Mouse (Mus musculus) brain, embryonic 18.5 days (tissue): ENCODE measurements around the gene Gm20219.
A peak's percentile ranks its signal among the peaks of the same experiment; 100 is the strongest.

Experiments used
- DNase-seq: peaks from one replicate; pipeline ENCODE4 v3.0.0-alpha.2; 2012; ENCODE audit warnings: low read depth, low spot score

Gene Gm20219

DNA sequence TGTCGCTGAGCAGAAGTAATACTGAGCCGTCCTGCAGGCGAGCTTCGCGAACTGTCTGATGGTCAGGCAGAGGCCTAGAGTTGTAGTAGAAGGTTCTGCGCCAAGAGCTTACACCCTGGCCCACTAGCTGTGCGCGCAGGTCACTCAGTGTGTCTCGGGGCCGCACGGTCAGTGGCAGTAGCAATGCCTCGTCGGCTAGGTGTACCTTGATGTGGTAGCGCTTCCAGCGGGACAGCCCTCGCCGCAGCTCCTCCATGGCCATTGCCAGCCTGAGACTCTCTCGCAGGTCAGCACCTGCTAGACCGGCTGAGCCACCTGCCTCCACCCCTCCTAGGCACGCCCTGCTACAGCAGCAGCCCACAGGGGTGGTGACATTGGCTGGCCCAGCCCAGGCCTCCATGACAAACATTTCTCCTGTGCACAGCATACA is at the start of gene Gm20219:
Gene Gm20219 (minus strand): TSS at position 266 of the 430 bp plus-strand sequence.
- no peak for DNase-seq

DNA sequence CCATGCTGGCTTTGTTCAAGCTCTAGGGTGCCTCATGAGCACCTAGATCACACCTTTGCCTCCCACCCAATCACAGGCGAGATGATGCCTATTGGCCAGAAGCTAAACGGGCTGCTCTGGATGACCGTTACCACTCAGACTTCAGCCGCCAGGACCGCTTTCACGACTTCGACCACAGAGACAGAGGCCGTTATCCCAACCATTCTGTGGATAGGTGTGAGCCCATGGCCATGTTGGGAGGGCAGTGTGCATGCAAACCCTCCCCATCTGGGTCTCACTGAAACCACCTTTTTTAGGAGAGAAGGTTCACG is 49.8 kb upstream of the Gm20219 start:
- DNase-seq, result no peak

DNA sequence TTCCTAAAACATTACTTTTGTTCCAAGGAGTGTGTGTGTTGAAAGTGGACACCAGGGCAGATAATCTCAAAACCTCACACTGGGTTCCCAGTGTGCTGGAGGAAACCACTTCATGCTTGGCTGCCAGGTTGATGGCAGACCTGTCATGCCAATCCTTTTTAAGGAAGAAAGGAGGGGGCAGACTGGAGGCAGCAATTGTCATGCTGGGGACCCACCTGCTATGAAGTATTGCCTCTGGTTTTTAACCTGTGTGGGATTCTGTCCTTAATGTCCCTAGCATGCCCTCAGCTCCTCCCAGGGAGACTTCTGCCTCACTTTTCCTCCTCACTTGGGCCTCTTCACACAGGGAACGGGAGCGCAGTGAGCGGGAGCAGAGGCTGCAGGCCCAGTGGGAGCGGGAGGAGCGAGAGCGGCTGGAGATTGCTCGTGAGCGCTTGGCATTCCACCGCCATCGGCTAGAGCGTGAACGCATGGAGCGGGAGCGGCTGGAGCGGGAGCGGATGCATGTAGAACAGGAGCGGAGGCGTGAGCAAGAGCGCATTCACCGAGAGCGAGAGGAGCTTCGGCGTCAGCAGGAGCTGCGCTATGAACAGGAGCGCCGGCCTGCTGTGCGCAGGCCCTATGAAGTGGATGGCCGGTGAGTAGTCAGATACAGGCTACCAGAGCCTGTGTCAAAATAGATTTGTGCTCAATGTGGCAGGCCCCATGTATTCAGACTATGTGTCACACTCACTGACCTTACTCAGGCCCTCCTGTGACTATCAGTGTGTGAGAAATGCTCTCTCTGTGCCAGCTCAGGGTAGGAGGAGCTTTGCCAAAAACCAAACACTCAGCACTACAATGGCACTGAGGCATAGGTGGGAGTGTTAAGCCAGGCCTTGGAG is 49.2 kb upstream of the Gm20219 start:
- no peak for DNase-seq

DNA sequence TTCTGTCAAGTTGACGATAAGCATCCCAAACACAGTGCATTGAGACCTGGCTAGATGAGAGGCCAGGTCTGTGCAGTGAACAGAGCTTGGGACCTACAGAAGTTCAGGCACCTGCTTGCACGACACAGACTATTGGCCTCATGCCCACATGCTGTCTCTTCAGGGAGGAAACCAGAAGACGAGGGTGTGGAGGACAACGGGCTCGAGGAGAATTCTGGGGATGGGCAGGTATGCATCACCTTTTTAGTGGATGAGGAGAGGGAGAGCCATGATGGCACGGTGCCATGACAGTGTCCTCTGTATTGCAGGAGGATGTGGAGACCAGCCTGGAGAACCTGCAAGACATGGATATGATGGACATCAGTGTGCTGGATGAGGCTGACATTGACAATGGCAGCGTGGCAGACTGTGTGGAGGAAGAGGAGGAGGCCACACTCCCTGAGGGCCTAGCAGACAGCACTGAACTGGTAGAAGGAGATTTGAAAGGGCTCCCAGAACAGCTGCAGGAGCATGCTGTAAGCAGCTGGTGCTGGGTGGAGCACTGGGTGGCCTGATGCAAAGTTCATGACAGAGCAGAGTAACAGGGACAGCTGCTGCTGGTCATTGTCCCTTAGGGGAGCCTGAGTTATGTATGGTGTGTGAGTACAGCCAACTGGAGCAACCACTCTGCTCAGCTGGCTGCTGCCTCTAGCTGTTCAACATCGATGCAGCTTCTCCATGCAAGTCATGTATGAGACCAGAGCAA is 39.5 kb upstream of the Gm20219 start:
- DNase-seq, result no peak

DNA sequence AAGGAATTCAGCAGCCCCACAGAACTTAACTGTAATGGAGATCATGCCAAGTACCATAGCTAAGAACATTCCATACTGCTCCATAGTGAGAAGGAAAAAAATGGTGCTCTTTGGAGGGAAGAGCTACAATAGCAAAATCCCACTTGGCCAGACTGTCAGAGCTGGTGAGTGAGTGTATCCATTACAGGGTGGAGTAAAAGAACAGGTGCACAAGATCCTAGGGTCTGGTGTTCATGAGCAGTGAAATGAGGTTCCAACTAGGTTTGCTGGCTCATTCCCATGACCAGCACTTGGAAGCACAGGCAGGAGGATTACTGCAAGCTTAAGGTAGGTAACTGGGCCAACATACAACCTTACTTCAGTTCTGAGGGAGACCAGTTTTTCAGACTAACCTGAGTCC is 38.4 kb upstream of the Gm20219 start:
- DNase-seq, result no peak

DNA sequence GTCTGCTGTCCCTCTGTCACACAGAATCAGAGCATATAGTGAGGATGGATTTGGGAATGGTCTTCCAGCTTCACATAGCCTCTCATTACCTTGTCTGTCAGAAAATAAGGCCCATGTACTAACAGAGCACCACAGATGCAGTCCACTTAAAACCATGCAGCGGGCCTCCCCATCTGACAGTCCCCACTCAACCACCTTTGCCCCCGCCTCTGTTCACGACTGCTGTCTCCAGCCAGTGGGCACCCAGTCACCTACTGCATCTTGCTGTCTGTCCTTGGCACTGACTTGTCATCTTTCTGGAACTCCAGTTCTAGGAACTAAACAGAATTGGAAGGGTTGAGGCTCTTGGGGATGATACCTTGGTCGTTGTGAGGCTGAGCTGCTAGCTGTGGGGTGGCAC is 34.7 kb upstream of the Gm20219 start:
- DNase-seq, result no peak

DNA sequence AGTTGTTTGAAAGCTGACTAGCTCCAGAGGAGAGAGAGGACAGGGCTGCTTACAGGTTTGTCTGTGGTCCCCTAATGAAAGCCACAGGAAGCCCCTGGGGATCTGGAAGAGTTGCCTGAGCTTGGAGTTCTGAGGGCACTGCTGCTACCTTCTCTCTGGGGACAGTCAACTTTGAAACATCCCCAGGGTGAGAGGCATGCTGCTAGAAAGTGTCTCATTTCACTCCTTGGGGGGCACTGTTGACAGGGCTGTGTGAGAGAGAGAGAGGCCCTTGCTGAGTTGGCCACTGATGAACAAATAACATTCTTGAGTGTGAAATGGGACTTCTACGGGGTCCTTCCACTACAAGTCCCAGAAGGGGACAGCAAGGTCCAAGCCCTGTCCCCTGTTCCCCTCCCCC is 33.6 kb upstream of the Gm20219 start:
- DNase-seq, result no peak

DNA sequence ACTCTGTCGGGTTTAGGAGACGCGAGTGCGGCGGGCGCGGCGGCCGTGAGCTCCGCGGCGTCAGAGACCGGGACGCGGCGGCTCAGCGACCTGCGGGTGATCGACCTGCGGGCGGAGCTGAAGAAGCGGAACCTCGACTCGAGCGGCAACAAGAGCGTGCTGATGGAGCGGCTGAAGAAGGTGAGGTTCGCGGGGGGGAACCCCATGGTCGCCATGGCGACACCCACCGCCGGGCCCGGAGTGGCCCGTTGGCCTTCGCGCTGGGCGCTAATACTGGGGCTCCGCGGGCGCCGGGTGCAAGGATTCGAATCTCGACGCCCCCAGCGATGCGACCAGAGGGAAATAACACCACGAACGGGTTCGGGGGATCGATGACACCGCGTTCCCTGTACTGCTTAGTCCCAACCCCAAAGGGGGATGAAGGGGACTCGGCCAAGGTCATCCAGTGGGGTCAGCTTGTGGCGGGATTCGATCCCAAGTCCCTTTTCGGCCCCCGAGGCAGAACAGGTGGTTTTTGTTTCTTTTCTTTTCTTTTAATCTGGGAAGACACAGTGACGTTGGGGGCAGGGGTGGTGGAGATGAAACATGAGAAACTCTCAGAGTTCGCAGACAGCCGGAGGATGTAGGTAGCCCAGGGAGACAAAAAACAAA is 31.1 kb upstream of the Gm20219 start:
- no peak for DNase-seq

DNA sequence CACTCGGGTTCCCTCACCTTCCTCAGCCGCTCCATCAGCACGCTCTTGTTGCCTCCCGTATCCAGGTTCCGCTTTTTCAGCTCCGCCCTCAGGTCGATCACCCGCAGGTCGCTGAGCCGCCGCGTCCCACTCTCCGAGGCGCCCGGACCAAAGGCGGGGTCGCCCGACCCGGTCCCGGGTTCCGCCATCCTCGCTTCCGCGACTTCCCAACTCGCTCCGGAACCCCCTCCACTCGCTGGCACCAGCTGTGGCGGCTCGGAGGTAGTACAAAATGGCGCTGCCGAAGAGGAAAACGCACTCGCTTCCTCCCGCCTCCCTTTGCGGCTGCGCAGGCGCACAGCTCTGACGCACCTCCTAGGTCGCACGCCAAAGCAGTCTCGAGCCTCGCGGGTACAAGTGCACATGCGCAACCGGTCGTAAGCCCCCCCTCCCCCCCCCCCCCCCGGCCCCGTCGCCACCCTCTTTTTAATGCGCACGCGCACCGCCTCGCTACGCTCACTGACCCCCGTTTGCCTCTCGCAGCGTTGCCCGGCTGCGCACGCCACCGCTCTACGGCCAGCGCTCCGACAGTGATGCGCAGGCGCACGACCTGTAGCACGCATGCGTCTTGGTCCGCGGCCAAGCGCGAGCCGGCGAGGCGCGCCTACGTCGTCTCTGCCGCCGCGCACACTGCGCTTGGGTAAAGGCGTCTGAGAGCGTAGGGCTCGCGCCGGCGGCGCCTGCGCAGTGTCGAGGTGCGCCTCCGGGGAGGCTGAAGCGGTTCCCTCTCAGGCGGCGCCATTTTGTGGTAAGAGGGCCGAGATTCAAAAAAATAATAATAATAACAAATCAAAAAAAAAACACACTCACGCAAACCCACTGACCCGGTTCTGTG is 30.3 kb upstream of the Gm20219 start, which contains the start of the genes Safb2 and Safb:
Gene Safb2 (minus strand): TSS at position 329 of the 874 bp plus-strand sequence.
Gene Safb (plus strand): TSS at position 569 of the 874 bp plus-strand sequence.
- peak; percentile 98 for DNase-seq

DNA sequence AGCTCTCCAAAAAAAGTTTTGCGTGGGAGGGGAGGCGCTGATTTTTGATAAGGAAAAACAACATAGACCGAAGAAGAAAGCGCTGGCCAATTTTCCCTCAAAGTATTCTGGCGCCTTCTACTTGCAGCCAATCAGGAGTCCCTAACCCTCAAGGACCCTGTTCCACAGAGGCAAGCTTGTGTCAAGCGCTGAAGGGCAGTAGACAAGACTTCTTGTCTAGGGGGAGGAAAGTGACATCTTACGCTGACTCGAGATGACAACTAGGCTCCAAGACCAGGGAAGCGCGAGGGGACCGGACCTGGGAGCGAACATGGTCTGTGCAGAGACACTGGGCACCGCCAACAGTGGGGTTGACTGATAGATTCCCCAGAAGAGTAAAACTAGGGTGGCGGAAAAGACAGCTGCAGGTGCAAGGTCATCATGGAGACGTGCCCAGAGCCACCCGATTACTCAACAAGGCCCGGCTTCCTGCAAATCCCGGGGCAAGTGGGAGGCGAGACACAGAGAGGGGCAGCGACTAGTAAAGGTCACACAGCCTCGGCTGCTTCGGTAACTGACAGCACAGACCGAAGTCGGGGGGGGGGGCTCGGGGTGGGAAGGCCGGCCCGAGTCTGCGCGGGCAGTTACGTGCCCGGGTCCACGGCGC is 29.5 kb upstream of the Gm20219 start:
- no peak for DNase-seq

DNA sequence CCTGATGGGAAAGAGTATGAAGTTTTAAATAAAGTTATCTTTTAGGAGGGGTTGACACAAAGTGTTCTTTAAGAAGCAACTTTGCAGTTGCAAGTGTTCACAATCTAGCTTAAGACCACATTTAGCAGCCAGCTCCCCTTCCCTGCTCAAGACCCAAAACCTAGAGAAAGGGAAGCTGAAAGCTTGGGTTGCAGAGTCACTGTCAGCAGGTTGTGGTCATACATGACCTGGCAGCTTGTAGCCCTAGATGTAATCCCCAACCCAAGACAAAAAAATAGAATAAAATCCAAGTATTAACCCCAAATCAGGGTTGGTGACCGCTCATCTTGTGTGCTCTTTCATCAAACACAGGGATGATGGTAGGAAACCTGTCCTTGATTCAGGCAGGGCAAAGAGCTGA is 28.9 kb upstream of the Gm20219 start:
- DNase-seq, result no peak

DNA sequence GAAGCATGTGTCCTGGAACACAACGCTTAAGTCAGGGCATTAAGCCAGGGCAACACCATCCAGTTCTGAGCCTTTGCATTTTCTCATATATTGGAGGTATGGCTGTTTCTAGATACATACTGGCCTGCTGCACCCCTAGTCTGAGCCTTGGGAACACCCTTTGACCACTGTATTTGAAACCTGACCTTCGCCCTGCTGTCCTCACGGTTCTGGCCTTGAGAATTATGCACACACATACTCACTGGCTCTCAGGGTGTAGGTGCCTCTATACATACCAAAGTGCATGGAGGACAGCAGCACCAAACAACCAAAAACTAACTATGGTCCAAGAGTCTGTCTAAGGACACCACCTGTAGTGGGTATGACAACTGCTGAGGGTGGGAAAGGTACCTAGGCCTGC is 18.8 kb upstream of the Gm20219 start:
- DNase-seq, result no peak

DNA sequence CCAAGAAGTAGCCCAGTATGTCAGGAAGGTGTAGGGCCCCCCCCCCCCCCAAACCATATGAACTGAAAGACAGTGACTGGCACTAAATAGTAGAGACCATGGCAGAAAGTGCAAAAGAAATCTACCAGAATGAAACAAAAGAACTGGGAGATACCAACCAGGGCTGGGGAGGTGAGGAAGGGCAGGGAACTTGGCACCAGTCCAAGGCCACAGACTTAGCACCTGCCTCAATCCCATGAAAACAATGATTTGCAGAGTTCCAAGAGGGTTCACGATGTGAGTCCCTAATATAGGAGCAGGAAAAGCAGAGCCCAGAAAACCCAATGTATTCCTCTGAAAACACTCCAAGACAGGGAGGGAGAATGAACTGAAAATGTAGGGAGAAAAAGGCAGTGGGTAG is 18.0 kb upstream of the Gm20219 start:
- no peak for DNase-seq

DNA sequence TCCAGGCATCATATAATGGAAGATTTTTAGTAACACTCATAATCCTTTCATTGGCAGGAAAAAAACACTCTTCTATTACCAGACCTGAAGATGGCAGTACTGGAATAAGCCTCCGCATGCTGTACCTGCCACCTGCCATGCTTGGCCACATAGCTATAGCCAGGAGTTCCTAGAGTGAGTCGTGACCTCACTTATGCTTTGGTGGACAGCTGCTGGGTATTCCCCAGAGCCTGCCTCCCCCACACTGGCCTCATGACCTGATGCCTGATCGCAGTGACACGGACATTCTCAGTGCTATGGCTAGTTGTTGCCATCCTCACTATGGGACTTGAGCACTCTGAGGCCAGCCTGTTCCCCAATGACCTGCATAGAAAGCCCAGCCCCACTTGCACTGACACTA is 16.1 kb upstream of the Gm20219 start:
- DNase-seq, result no peak

DNA sequence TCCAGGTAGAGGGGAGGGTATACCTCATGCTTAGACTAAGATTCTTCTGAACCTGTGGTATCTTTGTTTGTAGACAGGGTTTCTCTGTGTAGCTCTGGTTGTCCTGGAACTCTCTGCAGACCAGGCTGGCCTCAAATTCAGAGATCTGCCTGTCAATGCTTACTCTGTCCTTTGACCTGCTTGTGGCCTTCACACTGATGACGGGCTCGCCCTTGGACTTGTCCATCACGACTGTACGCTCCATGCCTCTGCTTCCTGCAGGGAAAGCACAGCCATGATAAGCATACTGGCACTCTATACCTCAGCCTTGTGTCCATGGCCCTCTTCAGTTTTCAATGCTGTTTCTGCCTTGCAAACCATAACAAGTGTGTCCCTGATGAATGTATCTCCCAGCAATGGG is 13.2 kb upstream of the Gm20219 start:
- no peak for DNase-seq

DNA sequence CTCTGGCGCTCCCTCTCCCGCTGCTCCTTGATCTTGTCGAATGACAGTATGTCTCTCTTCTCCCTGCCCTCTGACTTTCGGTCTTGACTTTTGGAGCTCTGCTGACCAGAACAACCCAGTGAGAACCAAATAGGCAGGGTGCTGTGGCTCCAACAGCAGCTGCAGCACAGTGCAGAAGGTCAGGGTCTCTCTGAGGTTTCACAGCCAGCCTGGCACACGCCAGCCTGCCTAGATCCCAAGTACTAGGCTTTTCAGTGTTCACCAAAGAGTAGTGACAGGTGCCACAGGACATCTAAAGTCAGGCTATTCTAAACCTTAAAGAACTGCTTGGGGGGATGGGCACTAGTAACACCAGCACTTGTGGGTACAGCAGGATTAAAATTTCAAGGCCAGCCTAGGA is 12.7 kb upstream of the Gm20219 start:
- DNase-seq, result no peak

DNA sequence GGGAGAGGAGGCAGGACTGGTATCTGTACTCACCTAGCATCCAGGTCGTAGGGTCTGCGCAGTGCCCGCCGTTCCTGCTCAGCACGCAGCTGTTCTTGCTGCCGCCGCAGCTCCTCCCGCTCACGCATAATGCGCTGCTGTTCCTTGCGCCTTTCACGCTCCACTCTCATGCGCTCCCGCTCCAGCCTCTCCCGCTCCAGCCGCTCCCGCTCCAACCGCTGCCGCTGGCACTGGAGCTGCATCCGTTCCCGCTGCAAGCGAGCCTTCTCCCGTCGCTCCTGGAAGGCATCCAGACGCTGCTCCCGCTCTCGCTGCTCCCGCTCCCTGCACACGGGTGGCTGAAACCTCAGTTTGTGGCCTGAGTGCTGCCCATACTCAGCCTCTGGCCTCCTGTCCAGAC is 12.1 kb upstream of the Gm20219 start:
- no peak for DNase-seq

DNA sequence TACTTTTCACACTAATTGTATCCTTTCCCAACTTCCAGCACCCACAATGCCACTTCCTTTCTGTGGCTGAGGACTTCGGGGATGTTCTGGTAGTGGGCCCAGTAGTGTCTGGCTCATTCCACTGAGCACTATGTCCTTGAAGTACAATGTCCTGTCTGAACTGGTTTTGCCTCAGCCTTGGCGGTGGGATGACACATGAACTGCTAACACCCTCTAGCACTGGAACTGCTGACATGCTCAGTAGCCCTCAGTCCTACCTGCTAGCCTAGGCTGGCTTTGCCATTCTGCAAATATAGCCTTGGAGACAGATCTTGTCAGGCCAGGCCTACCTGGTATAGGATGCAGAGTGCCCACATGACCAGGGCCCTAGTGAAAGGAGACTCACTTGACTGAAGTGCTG is 7.7 kb upstream of the Gm20219 start:
- no peak for DNase-seq

DNA sequence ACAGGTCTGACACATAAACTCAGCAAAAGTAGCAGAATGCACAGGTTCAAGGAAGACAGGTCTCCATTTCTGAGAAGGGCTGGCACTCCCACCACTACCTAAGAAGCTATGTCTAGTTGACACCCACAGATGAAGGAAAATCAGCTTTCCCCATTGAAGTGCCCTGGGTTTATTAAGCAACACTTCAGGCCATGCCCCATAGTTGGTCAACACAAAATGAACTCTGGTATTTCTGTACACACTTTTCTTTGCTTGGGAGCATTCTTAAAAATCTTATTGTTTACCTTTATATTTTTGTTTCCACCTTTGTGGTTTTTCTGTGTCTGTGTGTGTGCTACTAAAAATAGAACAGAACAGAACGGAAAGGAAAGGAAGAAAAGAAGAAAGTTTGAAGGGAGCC is 5.9 kb upstream of the Gm20219 start:
- DNase-seq, result no peak

DNA sequence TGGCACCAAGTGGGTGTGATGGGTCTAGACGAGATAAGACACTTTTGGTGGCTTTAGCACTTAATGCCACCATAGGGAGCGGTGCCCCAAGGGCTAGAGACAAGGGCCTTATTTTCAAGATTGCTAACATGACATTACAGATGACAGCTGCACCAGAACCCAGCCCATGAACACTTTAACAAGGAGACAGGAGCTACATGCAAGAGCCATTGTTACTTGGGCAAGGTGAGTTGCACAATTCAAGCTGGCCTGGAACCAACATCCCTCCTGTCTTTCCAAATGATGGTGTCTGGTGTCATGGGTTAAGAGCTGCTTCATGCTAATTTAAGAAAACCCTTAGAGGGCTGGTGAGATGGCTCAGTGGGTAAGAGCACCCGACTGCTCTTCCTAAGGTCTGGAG is 5.2 kb upstream of the Gm20219 start:
- DNase-seq, result no peak

DNA sequence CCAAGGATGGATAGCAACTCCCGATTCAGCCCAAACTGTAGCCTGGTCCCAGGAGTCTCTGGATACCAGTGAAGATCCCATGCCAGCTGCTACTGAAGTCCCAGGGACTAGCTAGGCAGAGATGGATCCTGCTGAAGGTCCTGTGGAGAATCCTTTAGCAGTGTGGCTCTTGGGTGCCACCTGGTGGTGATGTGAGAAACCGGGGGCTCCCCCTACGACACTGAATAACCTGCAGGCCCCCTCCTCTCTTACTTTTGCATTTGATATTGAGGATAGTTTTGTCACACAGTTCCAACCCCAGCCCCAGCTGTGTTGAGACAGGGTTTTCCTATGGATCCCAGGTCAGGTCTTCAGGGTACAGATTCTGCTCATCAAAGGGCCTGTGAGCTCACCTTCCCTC is 4.3 kb upstream of the Gm20219 start:
- no peak for DNase-seq
